Mouse (Mus musculus): ENCODE measurements around the gene BC017158. TPM values are rescaled to one million over a fixed set of nuclear protein-coding genes. Genes with fewer than 3 reads are reported as not detected.

The BC017158 gene
- polyA plus RNA-seq, 1 experiment from 2014 or later = 23.9 TPM

DNA sequence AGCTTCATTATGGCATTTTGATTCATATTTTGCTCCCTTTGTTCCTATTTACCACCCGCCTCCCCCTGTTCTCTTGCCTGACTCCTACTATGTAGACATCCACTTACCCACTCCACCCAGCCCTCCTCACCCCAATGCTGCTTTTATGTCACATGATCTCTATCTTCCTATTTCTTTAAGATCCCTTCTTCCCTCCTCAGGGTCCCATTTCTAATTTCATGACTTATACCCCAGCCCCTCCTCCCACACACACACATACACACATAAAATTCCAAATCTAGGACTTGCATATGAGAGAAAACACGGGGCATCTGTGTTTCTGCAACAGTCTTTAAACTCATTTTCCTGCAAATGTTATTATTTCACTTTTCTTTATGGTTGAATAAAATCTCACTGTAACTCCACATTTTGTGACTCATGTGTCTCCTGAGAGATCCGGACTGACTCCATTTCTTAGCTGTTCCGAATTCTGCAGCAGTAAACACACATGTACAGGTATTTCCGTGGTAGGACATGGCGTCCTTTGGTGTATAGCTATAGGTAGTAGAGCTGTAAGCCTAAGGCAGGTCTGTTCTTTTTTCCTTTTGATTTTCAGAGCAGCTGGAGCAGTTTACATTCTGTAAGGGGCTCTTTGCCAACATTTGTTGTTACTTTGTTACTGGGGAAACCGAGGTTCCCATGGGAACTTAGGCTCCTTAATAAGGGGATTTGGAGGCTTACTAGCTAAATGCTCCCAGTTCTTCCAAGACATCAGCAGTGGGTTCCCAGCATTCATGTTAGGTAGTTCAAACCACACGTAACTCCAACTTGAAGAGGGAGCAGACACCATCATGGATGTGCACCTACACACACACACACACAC, 742 bp upstream of the BC017158 start:
- 78% methylated on average over 8 of the region's 8 CpGs for WGBS
- Histone ChIP-seq H3K27me3 (ENCODE audit: control insufficient read depth, insufficient read depth, low read length) (no peaks in the 10 kb centered on the region), H3K4me2 (replicated peaks) (peak overlapping the region; percentile 92), H3K4me1 (replicated peaks; ENCODE audit: control insufficient read depth, insufficient read depth, low read length) (peaks cover 16% of the 10 kb centered on the region), H3K4me3 (replicated peaks; ENCODE audit: low read length) (peak overlapping the region; percentile 90), H3K27ac (peak overlapping the region; percentile 70), H3K9me3 (ENCODE audit: control insufficient read depth, low read length) (no peaks in the 10 kb centered on the region), H3K36me3 (replicated peaks; ENCODE audit: control insufficient read depth, insufficient read depth) (no peaks in the 10 kb centered on the region), H3K9ac (peak overlapping the region; percentile 89; the same call in 1 of the 2 replicates)
- no peak for ATAC-seq (ENCODE audit: low FRiP score)
- DNase-seq (ENCODE audit: low spot score) = peak; percentile 71

DNA sequence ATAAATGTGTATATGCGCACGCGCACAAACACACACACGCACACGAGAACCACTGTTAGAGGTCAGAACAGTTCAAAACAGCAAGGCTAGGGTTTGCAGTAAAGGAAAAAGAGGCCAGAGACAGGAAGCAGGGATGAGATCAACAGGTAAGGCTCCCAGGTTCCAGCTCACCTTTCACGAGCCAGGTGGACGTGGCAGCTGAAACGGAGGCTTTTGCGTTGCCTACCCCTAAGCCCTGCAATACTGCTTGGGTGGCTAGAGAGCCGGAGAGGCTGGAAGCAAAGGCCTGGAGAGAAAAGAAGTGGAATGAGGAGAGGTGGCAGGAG, 716 bp downstream of the BC017158 start:
- H3K4me3 ChIP-seq (replicated peaks; ENCODE audit: low read length) = peak overlapping the region; percentile 90
- DNase-seq (ENCODE audit: low spot score) = no peak
- no peaks in the 10 kb centered on the region for H3K36me3 ChIP-seq (replicated peaks; ENCODE audit: control insufficient read depth, insufficient read depth)
- peaks cover 16% of the 10 kb centered on the region for H3K4me1 ChIP-seq (replicated peaks; ENCODE audit: control insufficient read depth, insufficient read depth, low read length)
- 39% methylated on average over 10 of the region's 10 CpGs for WGBS
- H3K4me2 ChIP-seq (replicated peaks) = peak overlapping the region; percentile 92
- H3K9ac ChIP-seq = peak overlapping the region; percentile 89
- no peaks in the 10 kb centered on the region for H3K27me3 ChIP-seq (ENCODE audit: control insufficient read depth, insufficient read depth, low read length)
- ATAC-seq (ENCODE audit: low FRiP score) = no peak
- peak overlapping the region; percentile 70 for H3K27ac ChIP-seq
- H3K9me3 ChIP-seq (ENCODE audit: control insufficient read depth, low read length) = no peaks in the 10 kb centered on the region

GRCm38 (mm10) chr7:128296514-128296913, 1.5 kb downstream of the BC017158 start:
- Histone ChIP-seq H3K4me2 (replicated peaks) (no peak overlapping the region), H3K27me3 (ENCODE audit: control insufficient read depth, insufficient read depth, low read length) (no peaks in the 10 kb centered on the region), H3K4me1 (replicated peaks; ENCODE audit: control insufficient read depth, insufficient read depth, low read length) (peaks cover 16% of the 10 kb centered on the region), H3K9me3 (ENCODE audit: control insufficient read depth, low read length) (no peaks in the 10 kb centered on the region), H3K4me3 (replicated peaks; ENCODE audit: low read length) (no peak overlapping the region), H3K9ac (no peak overlapping the region), H3K36me3 (replicated peaks; ENCODE audit: control insufficient read depth, insufficient read depth) (no peaks in the 10 kb centered on the region), H3K27ac (no peak overlapping the region)
- ATAC-seq (ENCODE audit: low FRiP score) (no peak), DNase-seq (ENCODE audit: low spot score) (no peak)
- 59% methylated on average over 3 of the region's 3 CpGs for WGBS

GRCm38 (mm10) chr7:128294785-128295184, 3.2 kb downstream of the BC017158 start:
- no peak for ATAC-seq (ENCODE audit: low FRiP score)
- WGBS = 92% methylated on average over 10 of the region's 10 CpGs

DNA sequence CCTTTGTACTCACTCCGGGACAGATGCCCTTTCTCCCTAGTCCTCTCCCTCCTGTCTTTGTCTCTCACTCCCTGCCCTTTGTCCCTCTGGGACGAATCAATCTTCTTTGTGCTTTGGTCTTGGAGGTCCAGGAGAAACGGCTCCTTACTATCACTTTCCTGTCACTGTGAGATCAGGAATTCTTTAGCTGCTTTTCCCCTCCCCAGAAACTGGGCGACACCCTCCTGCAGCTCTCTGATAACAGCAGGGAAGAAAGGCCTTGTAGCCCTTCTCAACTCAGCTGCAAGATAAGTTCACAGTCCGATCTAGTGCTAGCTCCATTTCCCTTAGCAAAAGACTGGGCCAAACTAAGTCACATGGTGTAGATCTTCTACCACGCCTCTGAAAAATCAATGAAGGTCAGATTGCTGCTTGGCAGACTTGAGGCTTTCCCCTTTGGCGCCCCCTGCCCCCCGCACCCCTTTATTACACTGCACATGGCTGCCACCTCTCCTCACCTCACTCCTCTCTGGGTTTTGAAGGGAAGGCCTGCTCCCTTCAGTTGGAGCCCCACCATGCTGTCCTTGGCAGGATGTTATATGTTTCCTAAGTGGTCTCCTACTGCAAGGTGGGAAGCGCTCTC, 8.9 kb downstream of the BC017158 start:
- peaks cover 34% of the 10 kb centered on the region for H3K36me3 ChIP-seq (replicated peaks; ENCODE audit: control insufficient read depth, insufficient read depth)
- H3K4me1 ChIP-seq (replicated peaks; ENCODE audit: control insufficient read depth, insufficient read depth, low read length) = no peaks in the 10 kb centered on the region
- H3K27ac ChIP-seq = no peak overlapping the region
- WGBS = 15% methylated on average over 9 of the region's 9 CpGs
- DNase-seq (ENCODE audit: low spot score) = no peak
- no peaks in the 10 kb centered on the region for H3K9me3 ChIP-seq (ENCODE audit: control insufficient read depth, low read length)
- H3K4me2 ChIP-seq (replicated peaks) = no peak overlapping the region
- no peak overlapping the region for H3K9ac ChIP-seq
- ATAC-seq (ENCODE audit: low FRiP score) = no peak
- H3K27me3 ChIP-seq (ENCODE audit: control insufficient read depth, insufficient read depth, low read length) = no peaks in the 10 kb centered on the region
- H3K4me3 ChIP-seq (replicated peaks; ENCODE audit: low read length) = no peak overlapping the region

More at GRCm38 (mm10) chr7:128294785-128295184, 3.2 kb downstream of the BC017158 start:
- H3K4me2 ChIP-seq (replicated peaks) = no peak overlapping the region
- H3K27me3 ChIP-seq (ENCODE audit: control insufficient read depth, insufficient read depth, low read length) = no peaks in the 10 kb centered on the region
- H3K9ac ChIP-seq = no peak overlapping the region
- H3K36me3 ChIP-seq (replicated peaks; ENCODE audit: control insufficient read depth, insufficient read depth) = peaks cover 9% of the 10 kb centered on the region; the same call in 1 of the 2 replicates
- no peaks in the 10 kb centered on the region for H3K9me3 ChIP-seq (ENCODE audit: control insufficient read depth, low read length)
- peaks cover 16% of the 10 kb centered on the region for H3K4me1 ChIP-seq (replicated peaks; ENCODE audit: control insufficient read depth, insufficient read depth, low read length)
- H3K4me3 ChIP-seq (replicated peaks; ENCODE audit: low read length) = no peak overlapping the region
- DNase-seq (ENCODE audit: low spot score) = no peak
- no peak overlapping the region for H3K27ac ChIP-seq

DNA sequence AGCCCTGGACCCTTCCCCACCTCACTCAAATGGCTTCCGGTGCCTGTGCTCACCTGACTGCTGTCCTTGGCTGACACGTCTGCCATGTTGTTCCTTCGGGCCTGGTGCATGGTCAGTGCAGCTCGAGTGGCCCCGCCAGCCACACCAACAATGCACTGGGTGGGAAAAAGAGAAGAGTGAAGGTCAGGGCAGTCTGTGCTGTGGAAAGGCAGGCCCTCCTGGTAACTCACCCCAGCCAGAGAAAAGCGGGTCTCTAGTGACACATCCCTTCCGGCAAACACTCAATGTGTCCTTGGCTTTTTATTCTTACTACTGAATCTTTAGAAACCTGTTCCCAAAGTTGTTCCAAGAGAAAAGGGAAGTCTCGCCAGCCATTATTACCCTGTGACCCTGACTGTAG, 12.9 kb downstream of the BC017158 start:
- DNase-seq (ENCODE audit: low spot score) (no peak), ATAC-seq (ENCODE audit: low FRiP score) (no peak)
- WGBS = 86% methylated on average over 8 of the region's 8 CpGs
- H3K36me3 ChIP-seq (replicated peaks; ENCODE audit: control insufficient read depth, insufficient read depth) = peaks cover 25% of the 10 kb centered on the region
- H3K4me2 ChIP-seq (replicated peaks) = no peak overlapping the region
- H3K4me3 ChIP-seq (replicated peaks; ENCODE audit: low read length) = no peak overlapping the region
- H3K27me3 ChIP-seq (ENCODE audit: control insufficient read depth, insufficient read depth, low read length) = no peaks in the 10 kb centered on the region
- H3K4me1 ChIP-seq (replicated peaks; ENCODE audit: control insufficient read depth, insufficient read depth, low read length) = no peaks in the 10 kb centered on the region
- H3K9me3 ChIP-seq (ENCODE audit: control insufficient read depth, low read length) = no peaks in the 10 kb centered on the region
- no peak overlapping the region for H3K9ac ChIP-seq
- H3K27ac ChIP-seq = no peak overlapping the region

DNA sequence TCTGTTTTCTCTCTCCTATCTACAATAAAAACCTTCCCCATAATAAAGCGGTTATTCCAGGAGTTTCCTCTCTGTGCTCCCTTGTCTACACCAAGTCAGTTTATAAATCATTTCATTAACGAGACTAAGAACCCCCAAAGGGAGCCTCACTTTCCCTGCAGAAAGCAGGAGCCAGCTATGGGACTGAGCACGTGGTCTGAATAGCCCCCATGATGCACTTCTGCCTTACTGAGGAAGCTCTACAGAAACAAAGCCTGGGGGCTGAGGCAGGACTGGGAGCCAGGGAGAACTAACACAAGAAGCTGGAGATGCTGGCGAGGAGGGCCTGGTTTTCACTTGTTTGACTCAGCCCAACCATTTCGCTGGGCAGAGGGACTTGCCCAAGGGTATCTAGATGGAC, 13.9 kb downstream of the BC017158 start:
- H3K27ac ChIP-seq = no peak overlapping the region
- H3K9ac ChIP-seq = no peak overlapping the region
- peaks cover 30% of the 10 kb centered on the region for H3K36me3 ChIP-seq (replicated peaks; ENCODE audit: control insufficient read depth, insufficient read depth)
- H3K9me3 ChIP-seq (ENCODE audit: control insufficient read depth, low read length) = no peaks in the 10 kb centered on the region
- DNase-seq (ENCODE audit: low spot score) (no peak), ATAC-seq (ENCODE audit: low FRiP score) (no peak)
- no peaks in the 10 kb centered on the region for H3K4me1 ChIP-seq (replicated peaks; ENCODE audit: control insufficient read depth, insufficient read depth, low read length)
- no peak overlapping the region for H3K4me3 ChIP-seq (replicated peaks; ENCODE audit: low read length)
- no peak overlapping the region for H3K4me2 ChIP-seq (replicated peaks)
- no peaks in the 10 kb centered on the region for H3K27me3 ChIP-seq (ENCODE audit: control insufficient read depth, insufficient read depth, low read length)
- WGBS = 46% methylated on average over 5 of the region's 5 CpGs

GRCm38 (mm10) chr7:128282532-128283244, 15.3 kb downstream of the BC017158 start:
- H3K27ac ChIP-seq = no peak overlapping the region
- H3K27me3 ChIP-seq (ENCODE audit: control insufficient read depth, insufficient read depth, low read length) = no peaks in the 10 kb centered on the region
- no peaks in the 10 kb centered on the region for H3K4me1 ChIP-seq (replicated peaks; ENCODE audit: control insufficient read depth, insufficient read depth, low read length)
- H3K9ac ChIP-seq = no peak overlapping the region
- ATAC-seq (ENCODE audit: low FRiP score) (no peak), DNase-seq (ENCODE audit: low spot score) (no peak)
- no peaks in the 10 kb centered on the region for H3K9me3 ChIP-seq (ENCODE audit: control insufficient read depth, low read length)
- peaks cover 27% of the 10 kb centered on the region for H3K36me3 ChIP-seq (replicated peaks; ENCODE audit: control insufficient read depth, insufficient read depth)
- H3K4me3 ChIP-seq (replicated peaks; ENCODE audit: low read length) = no peak overlapping the region
- no peak overlapping the region for H3K4me2 ChIP-seq (replicated peaks)
- WGBS = 10% methylated on average over 7 of the region's 7 CpGs

- ATAC-seq (ENCODE audit: low FRiP score) = no peak
These were observed 16.2 kb downstream of the BC017158 start for GRCm38 (mm10) chr7:128281765-128282164.

More at GRCm38 (mm10) chr7:128281765-128282164, 16.2 kb downstream of the BC017158 start:
- Histone ChIP-seq H3K27ac (no peak overlapping the region), H3K4me1 (replicated peaks; ENCODE audit: control insufficient read depth, insufficient read depth, low read length) (no peaks in the 10 kb centered on the region), H3K4me3 (replicated peaks; ENCODE audit: low read length) (no peak overlapping the region), H3K9ac (no peak overlapping the region), H3K9me3 (ENCODE audit: control insufficient read depth, low read length) (no peaks in the 10 kb centered on the region), H3K36me3 (replicated peaks; ENCODE audit: control insufficient read depth, insufficient read depth) (peaks cover 19% of the 10 kb centered on the region), H3K27me3 (ENCODE audit: control insufficient read depth, insufficient read depth, low read length) (no peaks in the 10 kb centered on the region), H3K4me2 (replicated peaks) (no peak overlapping the region)
- 81% methylated on average over 11 of the region's 11 CpGs for WGBS
- no peak for DNase-seq (ENCODE audit: low spot score)

All from hindbrain, embryonic 14.5 days (tissue).